Mouse (Mus musculus): ENCODE measurements around the gene Arrdc1.

DNA sequence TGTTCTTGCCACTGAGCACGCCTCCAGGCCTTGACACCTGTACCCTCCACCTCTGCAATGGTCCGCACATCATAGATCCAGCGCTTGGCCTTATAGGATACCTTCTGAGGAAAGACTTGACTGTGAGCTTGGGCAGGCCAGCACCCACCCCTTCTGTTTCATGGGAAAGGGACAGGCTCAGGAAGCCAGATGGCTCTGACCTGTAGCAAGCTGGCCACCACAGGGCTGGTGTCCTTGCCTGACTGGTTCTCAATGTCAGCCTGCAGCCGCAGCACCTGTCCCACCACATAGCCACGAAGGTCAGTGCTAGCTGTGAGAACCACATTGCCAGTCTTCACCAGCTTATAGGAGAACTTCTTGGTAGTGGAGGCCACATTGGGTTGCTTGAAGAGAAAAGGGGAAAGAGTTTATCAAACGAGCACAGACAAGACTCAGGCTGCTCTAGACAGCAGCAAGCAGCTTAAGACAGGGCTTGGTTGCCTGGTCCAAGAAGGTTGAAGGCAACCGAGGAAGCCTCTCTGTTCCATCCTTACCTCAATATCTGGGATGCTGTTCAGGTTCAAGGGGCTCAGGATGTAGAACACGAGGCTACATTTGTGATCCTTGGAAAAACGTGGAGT, 8.6 kb downstream of the Arrdc1 start:
- TF ChIP-seq CTCF (IDR thresholded peaks at IDR 0.05; ENCODE audit: insufficient read depth, low read depth, low read length) (no peak), POLR2A (IDR thresholded peaks at IDR 0.05; ENCODE audit: insufficient read depth, low read depth, low read length) (no peak)
